Mouse (Mus musculus) megakaryocyte progenitor cell, adult 5-6 weeks (primary cell): ENCODE measurements around the gene 4933427D14Rik. TPM values are rescaled to one million over a fixed set of nuclear protein-coding genes. Genes with fewer than 3 reads are reported as not detected.
A peak's percentile ranks its signal among the peaks of the same experiment; 100 is the strongest.

ENCODE experiments used
- ATAC-seq: replicated peaks from 2 replicates; pipeline ENCODE4 v1.8.0; 2016; ENCODE audit warnings: mild to moderate bottlenecking, moderate TSS enrichment, inconsistent platforms; ENCODE audit not compliant: poor library complexity
- total RNA-seq, 2 experiments: library from RNA; stranded (forward) in 1 of 2; stranded (reverse) in 1 of 2; fragments of 157-497, 149-512 nt in 1 of 2; fragments of 200-1000 nt in 1 of 2; gene quantifications; 2 replicates each; pipeline versions ENCODE4 v1.2.3 to v1.2.4; 2015 to 2017

Gene 4933427D14Rik
- total RNA-seq, 2 experiments from 2014 or later, result 6.2 to 7.8 TPM

DNA sequence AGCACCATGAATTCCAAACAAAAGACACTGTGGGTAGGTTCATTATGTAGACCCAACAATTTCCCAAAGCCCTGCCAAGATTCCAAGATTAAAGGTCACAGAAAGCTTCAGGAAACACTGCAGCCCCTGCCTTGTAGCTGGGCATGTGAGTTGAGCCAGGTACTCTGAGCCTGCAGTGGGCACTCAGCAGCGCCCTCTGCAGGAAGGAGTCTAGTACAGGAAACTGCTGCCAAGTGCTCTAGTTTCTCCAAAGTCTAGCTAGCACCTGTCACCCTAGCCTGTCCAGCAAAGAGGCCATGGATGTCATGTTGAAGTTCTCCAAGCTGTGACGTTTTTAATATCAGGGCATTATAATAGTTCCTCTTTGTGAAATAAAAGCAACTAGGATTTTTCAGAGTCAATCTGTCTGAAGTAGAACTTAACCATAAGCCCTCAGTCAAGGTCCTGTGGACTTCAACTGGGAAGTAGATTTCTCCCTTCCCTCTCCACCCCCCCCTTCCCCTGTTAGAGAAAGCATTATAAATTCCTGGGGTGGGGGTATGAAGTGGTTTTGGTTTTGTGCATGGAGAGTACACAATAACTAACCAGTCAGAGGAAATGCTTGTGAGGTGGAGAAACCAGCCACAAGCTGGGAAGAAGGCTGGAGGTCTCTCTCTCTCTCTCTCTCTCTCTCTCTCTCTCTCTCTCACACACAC lies 61.9 kb downstream of the 4933427D14Rik start:
- ATAC-seq, result peak; percentile 46; the same call in 1 of the 2 replicates

DNA sequence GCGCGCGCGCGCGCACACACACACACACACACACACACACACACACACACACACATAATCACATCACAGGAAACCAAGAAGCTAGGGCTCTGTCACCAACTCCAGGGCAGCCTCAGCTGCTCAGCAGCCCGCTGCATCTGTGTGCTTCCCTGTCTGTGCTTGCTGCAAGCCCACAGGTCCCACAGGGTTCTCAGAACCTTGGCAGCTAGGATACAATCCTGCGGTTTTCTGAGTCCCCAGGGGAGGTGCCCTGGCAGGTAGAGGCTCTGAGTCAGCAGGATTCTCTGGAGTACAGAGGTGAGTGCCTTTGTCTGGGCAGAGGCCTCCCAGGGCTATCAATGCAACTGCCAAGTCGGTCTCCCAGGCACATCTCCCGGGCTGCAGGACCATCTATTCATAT lies 64.4 kb downstream of the 4933427D14Rik start:
- no peak for ATAC-seq

DNA sequence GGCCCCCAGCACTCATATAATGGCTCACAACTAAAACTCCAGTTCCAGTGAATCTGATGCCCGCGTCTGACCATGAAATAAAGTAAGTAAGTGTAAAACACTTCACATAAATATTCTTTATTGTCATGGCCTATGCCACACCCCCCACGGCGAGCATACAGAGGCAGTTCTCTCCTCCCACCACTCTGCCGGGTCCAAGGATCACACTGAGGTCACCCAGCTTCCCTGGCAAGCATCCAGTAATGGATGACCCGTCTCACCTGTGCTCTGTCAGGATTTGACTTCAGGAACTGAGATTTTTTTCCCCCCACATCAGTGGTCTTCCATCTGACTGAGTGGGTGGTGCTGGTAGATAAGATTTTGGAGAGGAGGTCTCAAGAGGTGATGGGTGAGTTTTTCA lies 67.1 kb downstream of the 4933427D14Rik start:
- no peak for ATAC-seq

DNA sequence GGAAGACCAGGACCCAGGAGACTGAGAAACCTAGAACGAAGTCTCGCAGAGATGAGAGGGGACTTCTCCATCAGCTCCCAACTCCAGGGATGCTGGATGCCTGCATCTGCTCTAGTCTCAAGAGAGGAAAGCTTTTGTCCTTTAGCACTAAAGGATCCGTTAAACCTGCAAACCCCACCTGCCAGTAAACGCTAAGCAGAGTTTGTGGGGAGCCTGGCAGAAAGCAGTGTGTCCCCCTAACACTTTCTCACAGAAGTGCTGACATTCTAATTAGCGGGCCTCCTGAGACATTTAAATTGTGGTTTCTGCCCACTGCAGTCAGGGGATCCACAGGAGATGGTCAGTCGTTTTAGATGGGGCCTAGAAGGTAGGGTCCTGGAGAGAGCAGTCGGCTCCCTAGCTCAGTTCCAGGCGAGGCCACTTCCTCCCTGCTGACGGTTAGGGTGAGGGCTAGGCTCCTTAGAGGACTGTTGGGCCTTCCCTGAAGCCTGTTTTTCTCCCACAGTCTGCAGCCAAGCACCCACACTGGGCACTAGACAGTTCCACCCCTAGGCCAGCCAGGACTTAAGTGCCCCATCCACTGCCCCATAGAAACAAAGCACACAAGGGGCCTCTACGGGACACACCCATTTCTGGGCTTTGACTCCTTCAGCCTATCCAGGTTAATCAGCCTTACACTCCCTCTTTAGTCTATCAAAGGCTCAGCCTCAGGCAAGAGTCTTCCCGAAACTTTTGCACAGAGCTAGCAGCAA lies 70.9 kb downstream of the 4933427D14Rik start:
- no peak for ATAC-seq

DNA sequence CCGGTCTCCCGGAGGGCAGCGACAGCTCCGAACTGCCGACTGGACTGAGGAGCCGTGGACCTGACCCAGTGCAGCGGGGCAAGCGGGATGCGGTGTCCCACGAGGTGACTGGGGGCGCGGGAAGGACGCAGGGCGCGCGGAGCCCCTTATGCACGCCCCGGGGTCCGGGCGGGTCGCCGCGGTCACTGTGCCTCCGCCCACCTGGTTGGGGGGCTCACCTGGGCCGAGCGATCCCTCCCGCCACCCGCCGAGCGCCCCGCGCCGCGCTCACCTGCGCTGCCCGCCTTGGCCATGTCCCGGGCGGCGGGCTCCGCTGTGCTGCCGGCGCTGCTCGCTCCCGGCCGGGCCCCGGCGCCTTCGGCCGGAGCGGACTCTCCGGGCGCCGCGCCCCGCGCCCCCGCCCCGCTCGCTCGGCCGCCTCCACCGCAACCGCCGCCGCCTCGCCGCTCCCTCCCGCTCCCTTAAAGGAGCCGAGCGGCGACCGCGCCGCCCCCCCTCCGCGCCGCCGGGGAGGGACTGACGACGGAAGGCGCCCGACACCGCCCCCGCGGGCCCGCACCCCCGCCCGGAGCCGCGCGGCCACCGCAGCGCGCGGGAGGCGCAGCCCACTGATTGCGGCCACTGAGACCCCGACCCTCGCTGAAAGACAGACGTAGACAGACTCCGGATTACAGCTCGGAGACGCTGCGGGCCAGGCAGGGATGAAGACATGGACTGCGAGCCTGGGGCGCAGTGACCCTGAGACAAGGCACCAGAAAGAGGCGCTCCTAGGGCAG lies 71.7 kb downstream of the 4933427D14Rik start, which contains the start of gene Pitpnm3:
Gene Pitpnm3 (minus strand): TSS at position 396 of the 776 bp plus-strand sequence.
- ATAC-seq, result no peak

DNA sequence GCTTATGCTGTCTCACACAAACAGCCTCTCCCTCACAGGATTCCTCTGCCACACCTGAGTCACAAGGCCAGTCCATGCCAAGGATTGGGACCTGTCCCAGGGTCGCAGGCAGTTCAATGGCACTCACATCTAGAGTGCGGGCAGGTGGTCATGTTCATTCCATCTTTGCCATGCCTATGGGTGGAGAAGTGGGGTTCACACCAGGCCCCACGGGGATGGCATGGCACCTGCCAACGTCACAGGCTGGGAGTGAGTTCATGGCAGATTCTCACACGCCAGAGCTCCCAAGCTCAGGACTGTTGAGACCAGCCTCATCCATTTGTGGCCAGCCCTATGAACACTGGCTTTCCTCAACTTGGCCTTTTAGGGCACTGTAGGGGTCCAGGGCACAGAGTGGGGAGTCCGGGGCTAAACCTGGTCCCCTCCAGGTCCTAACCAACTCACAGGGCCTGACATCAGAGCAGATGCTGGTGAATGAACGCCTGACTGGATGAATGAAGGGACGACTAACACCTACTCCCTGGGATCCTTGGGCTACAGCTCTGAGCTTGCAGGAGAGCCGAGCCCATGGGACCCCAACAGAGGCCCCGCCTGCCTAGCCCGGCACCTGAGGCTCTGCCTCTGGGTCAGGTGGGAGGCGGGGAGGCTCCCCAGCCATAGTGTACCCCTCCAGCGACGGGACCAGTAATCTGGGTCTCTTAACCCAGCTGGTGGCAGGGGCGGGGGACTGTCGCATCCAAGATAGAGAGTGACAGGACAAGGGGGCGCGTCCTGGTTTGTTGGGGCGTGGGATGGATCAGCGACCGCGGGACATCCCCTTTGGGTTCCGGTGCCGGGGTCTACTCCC lies 72.5 kb downstream of the 4933427D14Rik start:
- no peak for ATAC-seq

DNA sequence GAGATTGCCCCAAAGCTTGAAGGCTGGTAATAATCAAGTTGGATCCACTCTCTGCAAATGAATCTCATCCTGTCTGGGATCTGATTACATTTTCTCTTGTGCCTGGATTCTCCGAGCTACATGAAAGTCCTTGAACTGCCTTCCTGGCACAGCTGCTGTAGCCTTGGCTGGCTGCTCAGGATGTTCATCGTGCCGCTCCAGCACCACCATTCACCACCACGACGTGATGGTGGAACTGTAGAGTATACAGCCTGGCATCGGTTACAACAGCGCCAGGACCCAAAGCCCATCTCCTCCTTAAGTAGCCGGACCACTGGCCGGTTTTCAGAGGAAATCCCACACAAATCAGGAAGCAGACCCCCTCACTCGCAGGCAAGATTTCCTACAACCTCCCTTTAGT lies 74.2 kb downstream of the 4933427D14Rik start:
- no peak for ATAC-seq

DNA sequence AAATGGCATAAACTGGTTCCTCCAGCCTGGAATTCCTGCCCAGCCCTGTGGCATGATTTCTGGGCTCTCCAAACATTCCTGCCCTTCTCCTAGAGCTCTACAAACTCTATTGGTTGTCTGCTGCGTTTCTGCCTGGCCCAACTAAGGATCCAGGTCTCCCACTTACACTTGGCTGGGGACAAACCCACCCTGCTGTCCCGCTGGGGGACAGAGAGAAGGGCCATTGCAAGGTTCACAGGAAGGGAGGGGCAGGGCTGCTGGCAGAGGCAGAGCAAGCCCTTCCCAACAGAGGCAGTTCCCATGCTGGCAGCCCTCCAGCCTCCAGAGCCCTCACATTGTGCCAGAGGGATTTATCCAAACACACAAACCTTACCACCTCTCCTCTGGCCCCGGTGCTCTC lies 75.0 kb downstream of the 4933427D14Rik start:
- ATAC-seq, result no peak

DNA sequence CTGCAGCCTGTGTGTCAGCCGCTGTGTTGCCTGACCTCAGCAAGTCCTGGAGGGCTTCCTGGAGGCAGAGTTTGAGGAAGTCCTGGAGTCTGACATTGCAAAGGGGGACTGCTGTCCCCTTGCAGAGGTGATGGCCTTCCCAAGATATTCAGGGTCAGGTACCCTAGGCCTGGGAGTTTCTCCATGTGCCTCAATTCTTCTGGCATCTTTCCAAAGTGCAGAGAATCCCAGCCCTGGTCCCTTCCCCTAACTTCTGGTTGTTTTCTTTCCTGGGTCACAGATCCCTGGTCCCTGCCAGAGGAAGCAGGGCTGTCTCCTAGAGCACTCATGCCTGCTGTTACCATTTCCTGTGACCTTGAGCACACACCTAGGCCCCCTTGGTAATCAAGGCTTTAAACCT lies 75.6 kb downstream of the 4933427D14Rik start:
- ATAC-seq, result no peak

DNA sequence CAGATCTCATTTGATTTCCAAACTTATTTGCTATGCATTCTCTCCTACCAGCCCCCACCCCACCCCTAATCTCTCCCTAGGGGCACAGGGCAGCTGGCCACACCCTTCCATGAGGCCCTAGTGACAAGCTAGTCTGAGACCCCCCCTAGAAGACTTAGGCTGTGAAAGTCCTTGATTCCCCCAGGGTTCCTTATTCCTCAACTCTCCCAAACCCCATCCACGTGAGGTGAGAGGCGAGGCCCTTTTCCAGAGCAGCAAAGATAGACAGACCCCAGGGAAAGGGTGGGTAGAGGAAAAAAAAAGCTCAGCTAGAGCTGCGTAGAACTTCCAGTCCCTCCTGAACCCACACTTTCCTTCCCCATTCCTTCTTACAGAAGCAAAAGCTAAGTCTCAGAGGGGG lies 76.4 kb downstream of the 4933427D14Rik start:
- ATAC-seq, result no peak

DNA sequence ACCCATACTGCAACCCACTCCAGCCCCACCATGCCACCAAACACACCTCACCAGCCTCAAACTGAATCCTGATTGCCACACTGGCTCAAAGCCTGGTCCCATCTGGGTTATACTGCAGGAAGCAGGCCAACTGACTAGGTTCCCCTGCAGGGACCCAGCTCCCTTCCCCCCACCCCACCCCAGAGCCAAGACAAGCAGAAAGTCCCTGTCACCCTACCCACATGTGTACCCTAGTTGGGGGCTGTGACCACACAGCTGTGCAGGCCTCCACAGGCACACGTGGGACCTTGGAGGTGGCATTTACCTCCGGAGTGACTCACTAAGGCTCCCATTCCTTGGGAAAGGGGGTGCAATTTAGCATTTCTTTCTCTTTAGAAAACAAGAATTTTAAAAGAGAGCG lies 76.8 kb downstream of the 4933427D14Rik start:
- ATAC-seq, result no peak

DNA sequence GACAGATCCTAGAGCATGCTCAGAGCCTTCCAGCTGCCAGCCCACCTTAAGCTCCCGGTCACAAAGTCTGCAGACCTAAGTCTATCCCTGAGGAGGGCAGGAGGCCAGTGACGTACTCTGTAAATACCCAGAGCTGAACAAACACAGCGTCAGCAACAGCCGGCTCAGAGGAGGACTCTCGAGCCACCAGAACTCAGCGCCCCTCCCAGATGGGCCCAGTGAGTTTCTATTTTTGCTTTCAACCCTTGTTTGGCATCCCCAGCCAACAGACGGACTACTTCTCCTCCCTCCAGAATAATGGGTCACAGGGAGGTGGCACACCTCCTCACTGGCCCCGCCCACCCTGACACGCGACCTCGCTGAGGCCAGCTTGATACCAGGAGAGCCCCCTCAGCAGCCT lies 77.2 kb downstream of the 4933427D14Rik start:
- no peak for ATAC-seq

DNA sequence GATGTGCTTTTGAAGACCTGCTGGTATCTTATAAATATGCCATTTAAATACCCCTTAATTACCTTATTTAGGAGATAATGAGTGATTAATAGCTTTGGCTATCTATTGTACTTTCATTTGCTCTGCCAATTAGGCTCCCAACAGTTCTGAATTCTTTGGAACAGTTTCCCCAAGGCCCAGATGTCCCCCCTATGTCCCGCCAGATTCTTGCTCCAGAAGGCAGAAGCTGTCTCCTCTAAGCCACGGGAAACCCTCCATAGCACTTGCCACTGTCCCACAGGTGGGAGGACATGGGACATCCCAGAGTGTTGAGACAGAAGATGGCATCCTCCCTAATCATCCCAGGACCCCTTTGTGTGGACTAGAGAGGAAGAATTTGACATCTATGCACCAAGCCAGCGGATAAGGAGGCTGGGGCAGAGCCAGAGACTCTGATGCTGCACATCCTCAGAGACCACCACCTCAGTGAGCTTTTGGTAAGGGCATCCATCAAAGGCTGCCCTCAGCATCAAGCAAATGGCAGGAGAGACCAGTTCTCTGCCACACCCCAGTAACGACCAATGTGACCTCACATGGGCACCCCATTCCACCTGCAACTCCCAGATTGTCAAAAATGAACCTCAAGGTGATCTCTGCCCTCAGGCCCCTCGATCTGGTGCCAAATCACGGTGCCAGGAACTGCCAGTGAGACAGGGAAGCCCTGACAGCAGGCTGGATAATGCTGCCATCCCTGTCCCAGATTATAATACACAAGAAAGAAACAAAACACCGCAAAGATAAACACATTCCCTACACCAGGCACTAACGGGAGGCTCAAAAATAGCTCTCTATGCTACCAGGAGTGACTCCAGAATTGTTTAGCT lies 78.0 kb downstream of the 4933427D14Rik start:
- no peak for ATAC-seq

DNA sequence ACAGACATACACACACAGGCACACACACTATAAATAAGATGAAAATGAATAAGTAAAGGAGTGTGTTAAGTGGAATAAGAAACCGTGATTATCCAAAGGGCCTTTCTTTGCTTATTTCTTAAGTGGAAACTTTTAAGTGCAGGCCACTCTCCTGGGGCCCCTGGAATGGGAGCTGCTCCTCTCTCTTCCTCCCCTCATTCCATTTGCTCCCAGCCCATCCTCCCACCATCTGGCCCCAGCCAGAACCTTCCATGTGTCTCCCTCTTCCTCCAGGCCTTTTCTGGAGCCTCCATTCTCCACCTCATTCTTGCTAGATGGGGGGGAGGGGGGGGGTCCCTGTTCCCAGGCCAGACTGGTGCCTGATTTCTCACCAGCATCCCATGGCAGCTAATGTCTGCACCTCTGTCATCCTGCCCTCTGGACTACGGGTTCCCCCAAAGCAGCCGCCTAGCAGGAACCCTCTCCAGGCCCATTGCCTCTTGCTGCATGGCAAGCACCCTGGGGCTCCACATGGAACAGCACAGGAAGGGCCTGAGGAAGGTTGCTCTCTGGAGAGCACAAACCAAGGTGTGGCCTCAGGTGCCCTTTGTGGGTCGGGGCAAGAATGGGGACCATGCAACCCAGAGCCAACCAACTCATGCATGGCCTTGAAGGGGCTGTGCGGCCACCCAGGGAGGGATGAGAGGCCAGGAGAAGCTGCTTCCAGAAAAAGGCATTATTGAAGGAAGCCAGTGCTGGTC lies 79.6 kb downstream of the 4933427D14Rik start:
- no peak for ATAC-seq

DNA sequence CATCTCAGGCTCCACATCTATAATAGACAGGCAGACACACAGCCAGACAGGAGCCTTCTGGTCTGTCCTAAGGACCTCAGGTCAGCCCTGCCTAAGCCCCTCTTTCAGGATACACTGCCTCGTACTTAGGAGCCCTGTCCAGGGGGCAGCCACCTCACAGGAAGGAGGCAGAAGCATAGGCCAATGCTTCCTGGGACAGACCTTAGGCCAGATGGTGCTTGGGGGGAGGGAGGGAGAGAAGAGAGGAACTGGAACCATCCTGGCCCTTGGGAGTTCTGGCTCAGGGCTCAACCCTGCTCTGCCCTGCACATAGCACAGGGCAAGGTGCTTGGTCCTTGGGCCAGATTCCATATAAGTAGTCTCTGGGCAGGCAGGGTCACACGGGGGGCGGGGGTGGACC lies 81.5 kb downstream of the 4933427D14Rik start:
- ATAC-seq, result no peak

DNA sequence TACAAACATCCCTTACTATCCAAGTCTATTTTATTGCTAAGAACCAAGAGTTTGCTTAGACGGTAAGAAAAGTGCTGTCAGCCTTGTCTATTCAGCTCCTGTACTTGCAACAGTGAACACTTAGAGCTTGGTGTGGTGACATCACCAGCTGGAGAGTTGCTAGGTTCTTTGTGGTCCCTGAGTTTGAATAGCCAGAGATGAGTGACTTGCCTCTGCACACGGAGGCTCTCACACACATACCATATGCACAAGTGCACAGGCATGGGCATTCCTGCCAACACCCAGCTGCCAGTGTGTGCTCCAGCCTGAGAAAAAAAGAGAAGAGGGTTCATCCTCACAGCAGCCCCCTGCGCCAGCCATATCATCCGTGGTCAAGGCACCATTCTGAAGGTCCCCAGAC lies 83.7 kb downstream of the 4933427D14Rik start:
- ATAC-seq, result no peak

DNA sequence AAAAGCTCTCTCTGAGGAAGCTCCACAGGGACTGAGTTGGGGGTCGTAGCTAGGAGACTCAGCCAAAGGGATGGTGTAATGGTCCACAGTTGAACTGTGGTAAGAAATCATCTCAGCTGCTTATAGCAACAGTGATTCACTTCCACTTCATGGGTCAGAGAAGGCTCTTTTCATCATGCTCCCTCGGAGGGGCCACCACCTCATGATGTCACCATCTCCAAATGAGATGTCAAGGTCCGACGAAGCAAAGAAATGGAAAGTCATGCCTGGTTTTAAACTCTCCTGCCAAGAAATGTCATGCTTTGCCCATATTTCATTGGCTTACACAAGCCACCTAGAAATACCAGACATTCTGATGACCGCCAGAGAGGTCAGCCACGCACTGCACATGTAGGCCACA lies 86.9 kb downstream of the 4933427D14Rik start:
- ATAC-seq, result no peak

DNA sequence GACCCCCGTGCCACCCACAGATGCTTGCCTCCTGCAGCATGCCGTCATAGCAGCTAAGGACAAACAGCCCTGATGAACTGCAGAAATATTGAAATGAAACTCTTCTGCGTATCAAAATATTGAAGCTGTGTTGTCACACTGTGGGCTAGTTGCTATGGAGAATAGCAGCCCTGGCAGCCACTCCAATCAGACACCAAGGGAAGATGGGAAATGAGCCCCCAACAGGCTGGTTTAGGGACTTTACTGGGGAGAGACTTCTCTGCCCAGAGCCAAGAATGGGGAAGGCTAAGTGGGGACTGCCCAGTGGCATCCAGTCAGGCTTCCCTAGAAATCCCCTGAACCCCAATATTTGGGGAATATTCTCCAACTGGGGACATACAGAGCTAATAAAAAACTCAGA lies 88.6 kb downstream of the 4933427D14Rik start:
- no peak for ATAC-seq

DNA sequence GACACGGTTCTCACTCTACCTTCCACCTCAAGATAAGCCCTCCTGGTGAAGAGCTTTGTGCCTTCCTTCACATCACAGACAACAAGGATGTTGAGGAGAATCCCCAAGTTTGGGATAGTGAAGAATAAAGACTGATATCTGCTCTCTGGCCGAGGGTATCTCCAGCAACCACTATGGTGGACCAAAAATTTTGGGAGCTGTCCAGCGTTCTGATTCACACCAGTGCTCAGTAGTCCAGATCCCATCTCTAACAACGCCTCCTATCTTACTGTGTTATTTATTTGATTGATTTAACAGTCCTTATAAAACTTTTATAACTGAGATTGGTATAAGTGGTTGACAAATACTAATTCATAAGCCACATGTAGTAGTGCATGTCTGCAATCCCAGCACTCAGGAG lies 94.0 kb downstream of the 4933427D14Rik start:
- no peak for ATAC-seq
